Mouse (Mus musculus): ENCODE results near the gene Rbm12. TPM values are rescaled to one million over a fixed set of nuclear protein-coding genes. Genes with fewer than 3 reads are reported as not detected.

Gene Rbm12
- total and polyA plus RNA-seq, 3 experiments: 11.4 to 12.0 (median 11.4) TPM

DNA sequence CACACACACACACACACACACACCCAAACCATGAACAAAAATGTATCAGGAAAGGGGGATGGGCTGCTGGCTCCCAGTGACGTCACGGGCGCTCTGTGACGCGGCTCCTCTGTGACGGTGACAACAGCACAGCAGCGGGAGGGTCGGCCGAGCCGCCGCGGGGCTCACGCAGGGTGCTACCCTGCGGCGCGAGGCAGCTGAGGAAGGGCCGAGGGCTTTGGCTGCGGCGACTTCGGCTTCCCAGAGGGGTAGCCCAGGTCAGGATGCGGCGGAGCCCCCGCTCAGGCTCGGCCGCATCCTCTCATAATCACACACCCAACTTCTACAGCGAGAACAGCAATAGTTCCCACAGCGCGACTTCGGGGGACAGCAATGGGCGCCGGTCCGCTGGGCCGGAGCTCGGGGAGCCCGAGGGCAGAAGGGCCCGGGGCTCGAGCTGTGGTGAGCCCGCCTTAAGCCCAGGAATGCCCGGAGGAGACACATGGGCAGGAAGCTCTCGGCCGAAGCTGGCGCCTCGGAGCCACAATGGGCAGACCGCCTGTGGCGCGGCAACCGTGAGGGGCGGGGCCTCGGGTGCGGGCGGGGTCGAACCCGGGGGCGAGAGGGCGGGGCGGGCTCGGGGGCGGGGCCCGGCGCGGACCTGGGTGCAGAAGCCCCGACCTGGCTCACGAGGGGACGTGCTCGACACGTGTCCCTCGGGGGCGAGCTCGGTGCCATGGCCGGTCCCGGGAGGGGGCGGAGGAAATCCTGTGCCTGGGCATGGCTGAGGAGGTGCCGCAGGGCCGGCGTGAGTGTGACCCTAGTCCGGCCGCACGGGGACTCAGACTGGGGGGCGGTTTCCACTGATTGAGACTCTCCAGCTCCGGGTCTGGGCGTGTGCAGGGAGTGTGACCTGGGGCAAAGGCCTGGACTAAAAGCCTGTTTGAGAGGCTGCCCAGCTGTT lies 46.4 kb downstream of the Rbm12 start, which contains the start of gene Spag4:
Spag4 (plus strand) TSS at position 77 of the 943 bp plus-strand sequence.
- DNase-seq: peak; percentile 80 to 82
- peak within 1 kb of the TSS; percentile 48 for H3K4me3 ChIP-seq
- WGBS: 1% methylated on average over 73 of the region's 81 CpGs
- peak within 1 kb of the TSS; percentile 38 for H3K27ac ChIP-seq
- intact Hi-C loops (cut with DNase I): loop anchor here (5.0 kb wide), 1 partner anchor 47 kb away; the partner anchor contains the start of genes Cpne1 and Rbm12
- no peaks in the 10 kb centered on the region for H3K27me3 ChIP-seq (ENCODE audit: control insufficient read depth, insufficient read depth, low read length)
- no peaks in the 10 kb centered on the region for H3K4me1 ChIP-seq (ENCODE audit: control insufficient read depth, insufficient read depth, low read length)
- H3K9ac ChIP-seq (ENCODE audit: low read depth, low read length): peak within 1 kb of the TSS; percentile 75
- H3K79me2 ChIP-seq (replicated peaks; ENCODE audit: control insufficient read depth, insufficient read depth, low read length): no peaks in the 10 kb centered on the region
- no peak for TF ChIP-seq POLR2A (IDR thresholded peaks at IDR 0.05; ENCODE audit: insufficient read depth, low read depth, low read length)
- TF ChIP-seq CTCF (IDR thresholded peaks at IDR 0.05): no peak
- TF ChIP-seq EP300 (IDR thresholded peaks at IDR 0.05; ENCODE audit: insufficient read depth, low read depth, low read length): no peak
- H3K36me3 ChIP-seq (ENCODE audit: control insufficient read depth, insufficient read depth, low read length): no peaks in the 10 kb centered on the region

DNA sequence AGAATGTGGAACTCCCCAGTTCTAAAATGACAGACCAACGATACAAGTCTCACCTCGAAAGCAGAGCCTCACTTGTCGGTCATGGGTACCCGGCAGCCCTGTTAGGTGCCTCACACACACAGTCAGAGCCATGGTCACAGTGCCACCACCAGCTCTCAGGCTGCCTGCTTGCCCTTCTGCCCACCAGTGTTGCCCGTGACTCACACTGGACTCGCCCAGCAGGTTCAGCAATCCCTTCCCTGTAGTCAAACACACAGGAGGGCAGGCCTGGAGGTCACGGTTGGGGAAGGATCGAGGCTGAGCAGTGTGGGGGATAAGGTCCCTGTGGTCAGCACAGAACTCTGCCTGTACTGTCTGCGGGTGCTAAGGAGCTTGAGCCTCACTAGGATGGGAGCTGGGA lies 59.0 kb downstream of the Rbm12 start, which contains the start of gene Fer1l4:
Fer1l4 (minus strand) TSS at position 132 of the 400 bp plus-strand sequence.
- intact Hi-C loops (cut with DNase I): no loop called here

DNA sequence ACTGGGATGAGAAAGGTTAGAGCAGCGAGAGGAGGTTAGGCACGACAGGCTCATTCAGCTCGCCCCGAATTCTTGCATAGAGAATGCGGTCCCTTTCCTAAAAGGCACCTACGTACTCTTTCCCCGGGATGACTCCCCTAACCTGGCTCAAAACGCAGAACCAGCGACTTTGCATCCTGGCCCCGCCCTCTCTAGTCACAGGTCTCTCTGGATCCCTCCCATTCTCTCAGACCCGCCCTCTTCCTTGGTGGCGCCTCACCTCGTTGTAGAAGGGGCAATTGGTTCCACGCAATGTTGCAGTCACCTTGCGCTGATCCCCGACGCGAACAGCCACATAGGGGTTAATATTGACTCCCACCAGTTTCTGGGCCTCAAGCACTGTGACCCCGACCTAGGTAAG lies 63.8 kb downstream of the Rbm12 start:
- peaks cover 4% of the 10 kb centered on the region; the same call in 1 of the 2 replicates for H3K27me3 ChIP-seq (ENCODE audit: control insufficient read depth, insufficient read depth, low read length)
- no peak overlapping the region for H3K4me3 ChIP-seq
- TF ChIP-seq POLR2A (IDR thresholded peaks at IDR 0.05; ENCODE audit: insufficient read depth, low read depth, low read length) (no peak), CTCF (IDR thresholded peaks at IDR 0.05) (no peak), EP300 (IDR thresholded peaks at IDR 0.05; ENCODE audit: insufficient read depth, low read depth, low read length) (no peak)
- 18% methylated on average over 19 of the region's 19 CpGs for WGBS
- intact Hi-C loops (cut with DNase I): no loop called here
- no peaks in the 10 kb centered on the region for H3K79me2 ChIP-seq (replicated peaks; ENCODE audit: control insufficient read depth, insufficient read depth, low read length)
- H3K9ac ChIP-seq (ENCODE audit: low read depth, low read length): no peak overlapping the region
- no peak for DNase-seq
- no peak overlapping the region for H3K27ac ChIP-seq
- no peaks in the 10 kb centered on the region for H3K4me1 ChIP-seq (ENCODE audit: control insufficient read depth, insufficient read depth, low read length)
- no peaks in the 10 kb centered on the region for H3K36me3 ChIP-seq (ENCODE audit: control insufficient read depth, insufficient read depth, low read length)

More for the DNA sequence above, 59.0 kb downstream of the Rbm12 start, which contains the start of gene Fer1l4:
- Histone ChIP-seq H3K27ac (no peak within 1 kb of the TSS), H3K79me2 (replicated peaks; ENCODE audit: control insufficient read depth, insufficient read depth, low read length) (no peaks in the 10 kb centered on the region), H3K27me3 (ENCODE audit: control insufficient read depth, insufficient read depth, low read length) (peaks cover 4% of the 10 kb centered on the region; the same call in 1 of the 2 replicates), H3K4me1 (ENCODE audit: control insufficient read depth, insufficient read depth, low read length) (no peaks in the 10 kb centered on the region), H3K36me3 (ENCODE audit: control insufficient read depth, insufficient read depth, low read length) (no peaks in the 10 kb centered on the region), H3K4me3 (no peak within 1 kb of the TSS), H3K9ac (ENCODE audit: low read depth, low read length) (no peak within 1 kb of the TSS)
- TF ChIP-seq CTCF (IDR thresholded peaks at IDR 0.05) (no peak), EP300 (IDR thresholded peaks at IDR 0.05; ENCODE audit: insufficient read depth, low read depth, low read length) (no peak), POLR2A (IDR thresholded peaks at IDR 0.05; ENCODE audit: insufficient read depth, low read depth, low read length) (no peak)
- no peak for DNase-seq
- WGBS: 83% methylated on average over 9 of the region's 9 CpGs

DNA sequence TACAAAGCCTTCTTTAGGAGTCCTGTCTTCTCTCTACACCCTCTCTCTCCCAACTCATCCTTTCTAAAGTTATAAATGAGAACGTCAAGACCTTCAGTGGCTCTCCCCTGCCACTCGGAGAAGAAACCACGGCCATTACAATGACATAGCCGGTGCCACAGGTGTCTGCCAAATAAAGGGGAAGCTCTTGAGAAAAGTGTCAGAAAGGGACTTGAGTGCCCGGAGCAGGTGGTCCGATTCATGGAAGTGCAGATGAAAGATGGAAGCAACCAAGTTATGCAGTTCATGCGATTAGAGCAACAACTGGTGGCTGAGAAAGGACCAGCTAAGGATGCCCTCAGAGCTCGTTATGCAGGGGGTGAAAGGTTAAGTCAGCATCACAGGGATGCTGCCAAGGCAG lies 68.9 kb downstream of the Rbm12 start:
- Histone ChIP-seq H3K27me3 (ENCODE audit: control insufficient read depth, insufficient read depth, low read length) (peaks cover under 1% of the 10 kb centered on the region; the same call in 1 of the 2 replicates), H3K36me3 (ENCODE audit: control insufficient read depth, insufficient read depth, low read length) (no peaks in the 10 kb centered on the region), H3K4me1 (ENCODE audit: control insufficient read depth, insufficient read depth, low read length) (no peaks in the 10 kb centered on the region), H3K27ac (no peak overlapping the region), H3K4me3 (no peak overlapping the region), H3K9ac (ENCODE audit: low read depth, low read length) (no peak overlapping the region), H3K79me2 (replicated peaks; ENCODE audit: control insufficient read depth, insufficient read depth, low read length) (no peaks in the 10 kb centered on the region)
- TF ChIP-seq CTCF (IDR thresholded peaks at IDR 0.05) (no peak), EP300 (IDR thresholded peaks at IDR 0.05; ENCODE audit: insufficient read depth, low read depth, low read length) (no peak), POLR2A (IDR thresholded peaks at IDR 0.05; ENCODE audit: insufficient read depth, low read depth, low read length) (no peak)
- intact Hi-C loops (cut with DNase I): no loop called here
- WGBS: 82% methylated on average over 8 of the region's 8 CpGs
- no peak for DNase-seq

Other genes with a start within 250 kb of the Rbm12 start
- gene Uqcc1, start 181.7 kb downstream of the Rbm12 start, total RNA-seq (2021): 100 to 1,000 TPM; 268 to 270 TPM
- 144 and 246 TPM in 2 replicates for gene Uqcc1, start 181.7 kb downstream of the Rbm12 start, polyA plus RNA-seq (2012; rRNA removed)
- gene Gm15557, start 171.2 kb downstream of the Rbm12 start, total RNA-seq (2021): not detected
- gene Gm15557, start 171.2 kb downstream of the Rbm12 start, polyA plus RNA-seq (2012; rRNA removed): not detected in 2 replicates
- gene Gdf5, start 166.6 kb downstream of the Rbm12 start, total RNA-seq (2021): not detected
- gene Gdf5, start 166.6 kb downstream of the Rbm12 start, polyA plus RNA-seq (2012; rRNA removed): 0.16 TPM in 1 of 2 replicates, not detected in the other
- 1 to 10 TPM; 5.3 to 7.4 TPM for gene Cep250, start 155.5 kb downstream of the Rbm12 start, total RNA-seq (2021)
- gene Cep250, start 155.5 kb downstream of the Rbm12 start, polyA plus RNA-seq (2012; rRNA removed): 2.8 and 5.0 TPM in 2 replicates
- gene 6430550D23Rik, start 104.0 kb downstream of the Rbm12 start, total RNA-seq (2021): under 1 TPM; 0.55 to 0.61 TPM
- gene 6430550D23Rik, start 104.0 kb downstream of the Rbm12 start, polyA plus RNA-seq (2012; rRNA removed): 0.78 and 2.2 TPM in 2 replicates
- 10 to 100 TPM; 60.1 to 67.5 TPM for gene Ergic3, start 103.9 kb downstream of the Rbm12 start, total RNA-seq (2021)
- gene Ergic3, start 103.9 kb downstream of the Rbm12 start, polyA plus RNA-seq (2012; rRNA removed): 104 TPM in 2 replicates
- gene Fer1l4, start 59.0 kb downstream of the Rbm12 start, total RNA-seq (2021): not detected
- gene Fer1l4, start 59.0 kb downstream of the Rbm12 start, polyA plus RNA-seq (2012; rRNA removed): 0.12 and 0.18 TPM in 2 replicates
- 1 to 10 TPM in 1 of 2 experiments, under 1 TPM in 1; 0.99 to 1.8 TPM for gene Spag4, start 46.8 kb downstream of the Rbm12 start, total RNA-seq (2021)
- gene Spag4, start 46.8 kb downstream of the Rbm12 start, polyA plus RNA-seq (2012; rRNA removed): 1.7 and 2.4 TPM in 2 replicates
- gene Cpne1, start within 50 bp of the Rbm12 start, total RNA-seq (2021): 10 to 100 TPM in 1 of 2 experiments, 1 to 10 TPM in 1; 8.1 to 12.2 TPM
- 31.8 and 37.1 TPM in 2 replicates for gene Cpne1, start within 50 bp of the Rbm12 start, polyA plus RNA-seq (2012; rRNA removed)
- 10 to 100 TPM; 11.9 to 13.5 TPM for gene Gm28036, start 15.1 kb upstream of the Rbm12 start, total RNA-seq (2021)
- gene Gm28036, start 15.1 kb upstream of the Rbm12 start, polyA plus RNA-seq (2012; rRNA removed): 2.8 and 3.4 TPM in 2 replicates
- 100 to 1,000 TPM; 321 to 367 TPM for gene Romo1, start 32.1 kb upstream of the Rbm12 start, total RNA-seq (2021)
- gene Romo1, start 32.1 kb upstream of the Rbm12 start, polyA plus RNA-seq (2012; rRNA removed): 244 and 304 TPM in 2 replicates
- gene Nfs1, start 32.2 kb upstream of the Rbm12 start, total RNA-seq (2021): 10 to 100 TPM; 81.4 to 96.6 TPM
- 83.7 and 116 TPM in 2 replicates for gene Nfs1, start 32.2 kb upstream of the Rbm12 start, polyA plus RNA-seq (2012; rRNA removed)
- 100 to 1,000 TPM; 124 to 143 TPM for gene Rbm39, start 68.3 kb upstream of the Rbm12 start, total RNA-seq (2021)
- 25.8 and 45.2 TPM in 2 replicates for gene Rbm39, start 68.3 kb upstream of the Rbm12 start, polyA plus RNA-seq (2012; rRNA removed)
- gene Phf20, start 84.5 kb upstream of the Rbm12 start, total RNA-seq (2021): 10 to 100 TPM; 15.6 to 20.0 TPM
- gene Phf20, start 84.5 kb upstream of the Rbm12 start, polyA plus RNA-seq (2012; rRNA removed): 7.1 and 8.9 TPM in 2 replicates
- 1 to 10 TPM in 1 of 2 experiments, under 1 TPM in 1; 0.89 to 1.0 TPM for gene Cnbd2, start 200.3 kb upstream of the Rbm12 start, total RNA-seq (2021)
- gene Cnbd2, start 200.3 kb upstream of the Rbm12 start, polyA plus RNA-seq (2012; rRNA removed): 0.92 and 0.94 TPM in 2 replicates
- gene Scand1, start 200.7 kb upstream of the Rbm12 start, total RNA-seq (2021): 10 to 100 TPM; 78.9 to 85.9 TPM
- 18.9 and 46.2 TPM in 2 replicates for gene Scand1, start 200.7 kb upstream of the Rbm12 start, polyA plus RNA-seq (2012; rRNA removed)

Measured in heart, adult 2 months (tissue).